Mouse (Mus musculus) intestine, embryonic 14.5 days (tissue): ENCODE results near the gene Ngdn. TPM values are rescaled to one million over a fixed set of nuclear protein-coding genes. Genes with fewer than 3 reads are reported as not detected.
"Not testable (repeated sequence)": the region's sequence is repeated elsewhere in the genome, so short reads cannot be mapped to it uniquely, and the experiment has no call there.

Source experiments
- ATAC-seq: fragments of 200-750 bp; cut with Nextera tagmentation; replicated peaks from 2 replicates; pipeline ENCODE4 v1.8.0; 2017; ENCODE audit warnings: low read depth, moderate number of reproducible peaks, moderate TSS enrichment, moderate library complexity; ENCODE audit not compliant: low FRiP score, low TSS enrichment
- DNase-seq: peaks from one replicate; pipeline ENCODE4 v3.0.0-alpha.2; 2018; ENCODE audit warnings: low spot score
- H3K27ac ChIP-seq: fragments of 300-500 bp; sonication (generic); 2 replicates; pipeline ENCODE4 v1.5.1; 2014; ENCODE audit warnings: low read depth, mild to moderate bottlenecking, control low read depth
- H3K27me3 ChIP-seq: fragments of 300-500 bp; sonication (generic); replicated peaks from 2 replicates; pipeline ENCODE4 v1.6.1; 2014; ENCODE audit warnings: low read length, control low read depth; ENCODE audit not compliant: control insufficient read depth, insufficient read depth
- H3K36me3 ChIP-seq: fragments of 300-500 bp; sonication (generic); 2 replicates; pipeline ENCODE4 v1.6.1; 2014; ENCODE audit warnings: low read length, control low read depth; ENCODE audit not compliant: control insufficient read depth, insufficient read depth
- H3K4me1 ChIP-seq: fragments of 300-500 bp; sonication (generic); replicated peaks from 2 replicates; pipeline ENCODE4 v1.6.1; 2014; ENCODE audit warnings: low read length, control low read depth, mixed read lengths; ENCODE audit not compliant: control insufficient read depth, insufficient read depth
- H3K4me2 ChIP-seq: fragments of 300-500 bp; sonication (generic); 2 replicates; pipeline ENCODE4 v1.6.1; 2014; ENCODE audit warnings: low read length
- H3K4me3 ChIP-seq: fragments of 300-500 bp; sonication (generic); 2 replicates; pipeline ENCODE4 v1.5.1; 2014; ENCODE audit warnings: low read depth, low read length, control low read depth, mixed read lengths
- H3K9ac ChIP-seq: fragments of 300-500 bp; sonication (generic); 2 replicates; pipeline ENCODE4 v1.6.1; 2014; ENCODE audit warnings: mild to moderate bottlenecking, low read length
- H3K9me3 ChIP-seq: fragments of 300-500 bp; sonication (generic); 2 replicates; pipeline ENCODE4 v1.6.1; 2016; ENCODE audit warnings: low read length, control low read depth; ENCODE audit not compliant: control insufficient read depth
- WGBS: fragments of 180-500 bp; shearing (Covaris S2); extraction: QIAGEN DNeasy Blood & Tissue Kit; methylation state at CpG from one replicate; pipeline ENCODE4 v1.1.7; 2014; 5-methylcytosine and 5-hydroxymethylcytosine counted together
- polyA plus RNA-seq: library from polyadenylated mRNA; unstranded; fragments of >200 nt; fragmentation: Nextera tagmentation; extraction: Ambion mirVana; gene quantifications from 2 replicates; pipeline ENCODE4 v1.2.1, GENCODE M21; 2014

The Ngdn gene
- polyA plus RNA-seq, 1 experiment from 2014 or later: 78.5 TPM

GRCm38 (mm10) chr14:55028333-55028835 is 13.1 kb downstream of the Ngdn start:
- Histone ChIP-seq H3K9me3 (no peaks in the 10 kb centered on the region), H3K4me3 (no peak overlapping the region), H3K4me2 (peak overlapping the region; percentile 29; the same call in 1 of the 2 replicates), H3K36me3 (peaks cover 19% of the 10 kb centered on the region), H3K27ac (no peak overlapping the region), H3K9ac (no peak overlapping the region), H3K27me3 (no peaks in the 10 kb centered on the region), H3K4me1 (peaks cover 15% of the 10 kb centered on the region)
- DNase-seq (no peak), ATAC-seq (peak; percentile 39; the same call in 1 of the 2 replicates)
- WGBS: 24% methylated on average over 5 of the region's 5 CpGs

- H3K36me3 ChIP-seq: peaks cover 12% of the 10 kb centered on the region
- H3K4me1 ChIP-seq: peaks cover 15% of the 10 kb centered on the region
- no peaks in the 10 kb centered on the region for H3K27me3 ChIP-seq
- ATAC-seq: no peak
- no peak overlapping the region for H3K9ac ChIP-seq
- H3K9me3 ChIP-seq: no peaks in the 10 kb centered on the region
- H3K27ac ChIP-seq: no peak overlapping the region
- no peak overlapping the region for H3K4me3 ChIP-seq
- DNase-seq: no peak
- H3K4me2 ChIP-seq: no peak overlapping the region
- WGBS: 12% methylated on average over 11 of the region's 11 CpGs
Measured at GRCm38 (mm10) chr14:55029034-55029698, 13.9 kb downstream of the Ngdn start.

- Histone ChIP-seq H3K4me2 (no peak overlapping the region), H3K36me3 (no peaks in the 10 kb centered on the region), H3K4me3 (no peak overlapping the region), H3K9me3 (no peaks in the 10 kb centered on the region), H3K9ac (no peak overlapping the region), H3K27ac (no peak overlapping the region), H3K27me3 (no peaks in the 10 kb centered on the region), H3K4me1 (peaks cover 12% of the 10 kb centered on the region)
- DNase-seq (no peak), ATAC-seq (no peak)
- WGBS: 60% methylated on average over 19 of the region's 19 CpGs
Measured at GRCm38 (mm10) chr14:55032695-55033225, 17.5 kb downstream of the Ngdn start.

GRCm38 (mm10) chr14:55043694-55044093 is 28.4 kb downstream of the Ngdn start:
- not testable (repeated sequence) for H3K27me3 ChIP-seq, H3K9me3 ChIP-seq, H3K4me1 ChIP-seq, H3K36me3 ChIP-seq, H3K9ac ChIP-seq, H3K27ac ChIP-seq, ATAC-seq, H3K4me2 ChIP-seq, H3K4me3 ChIP-seq, DNase-seq
- no CpG with 5 or more reads among the region's 2 CpGs for WGBS

- no peak overlapping the region for H3K27ac ChIP-seq
- H3K27me3 ChIP-seq: no peaks in the 10 kb centered on the region
- no peaks in the 10 kb centered on the region for H3K4me1 ChIP-seq
- H3K9ac ChIP-seq: no peak overlapping the region
- no peak overlapping the region for H3K4me3 ChIP-seq
- no peaks in the 10 kb centered on the region for H3K36me3 ChIP-seq
- no peaks in the 10 kb centered on the region for H3K9me3 ChIP-seq
- no peak overlapping the region for H3K4me2 ChIP-seq
- DNase-seq: no peak
- ATAC-seq: no peak
- 69% methylated on average over 2 of the region's 2 CpGs for WGBS
Measured at GRCm38 (mm10) chr14:55047971-55048531, 32.8 kb downstream of the Ngdn start.

- Histone ChIP-seq H3K27me3 (no peaks in the 10 kb centered on the region), H3K4me2 (no peak overlapping the region), H3K36me3 (no peaks in the 10 kb centered on the region), H3K9ac (no peak overlapping the region), H3K27ac (no peak overlapping the region), H3K4me3 (no peak overlapping the region), H3K9me3 (no peaks in the 10 kb centered on the region), H3K4me1 (no peaks in the 10 kb centered on the region)
- no peak for DNase-seq
- ATAC-seq: no peak
- 86% methylated on average over 9 of the region's 9 CpGs for WGBS
Measured at GRCm38 (mm10) chr14:55052496-55052895, 37.2 kb downstream of the Ngdn start.

GRCm38 (mm10) chr14:55053050-55053449 is 37.8 kb downstream of the Ngdn start:
- H3K27me3 ChIP-seq: no peaks in the 10 kb centered on the region
- WGBS: 73% methylated on average over 4 of the region's 4 CpGs
- no peaks in the 10 kb centered on the region for H3K9me3 ChIP-seq
- H3K36me3 ChIP-seq: no peaks in the 10 kb centered on the region
- H3K4me2 ChIP-seq: no peak overlapping the region
- H3K4me1 ChIP-seq: no peaks in the 10 kb centered on the region
- H3K27ac ChIP-seq: no peak overlapping the region
- no peak overlapping the region for H3K4me3 ChIP-seq
- DNase-seq (no peak), ATAC-seq (no peak)
- H3K9ac ChIP-seq: no peak overlapping the region

GRCm38 (mm10) chr14:55053708-55054190 is 38.5 kb downstream of the Ngdn start:
- no peak for DNase-seq
- H3K27ac ChIP-seq: no peak overlapping the region
- H3K9me3 ChIP-seq: no peaks in the 10 kb centered on the region
- no peaks in the 10 kb centered on the region for H3K36me3 ChIP-seq
- H3K4me2 ChIP-seq: no peak overlapping the region
- H3K9ac ChIP-seq: no peak overlapping the region
- H3K4me3 ChIP-seq: no peak overlapping the region
- 88% methylated on average over 17 of the region's 17 CpGs for WGBS
- no peaks in the 10 kb centered on the region for H3K4me1 ChIP-seq
- ATAC-seq: no peak
- no peaks in the 10 kb centered on the region for H3K27me3 ChIP-seq
